Mouse (Mus musculus): ENCODE results near the gene Gm49416. TPM values are rescaled to one million over a fixed set of nuclear protein-coding genes. Genes with fewer than 3 reads are reported as not detected.
"Not testable (repeated sequence)": the region's sequence is repeated elsewhere in the genome, so short reads cannot be mapped to it uniquely, and the experiment has no call there.

The Gm49416 gene
- total RNA-seq, 4 experiments from 2014 or later, result 2.6 to 10.6 (median 6.0) TPM

GRCm38 (mm10) chr19:8880311-8881033 is 8.3 kb upstream of the Gm49416 start, which contains the start of gene Uqcc3:
Gene Uqcc3 (minus strand): TSS chr19:8880923.
- DNase-seq, result peak; percentile 91

GRCm38 (mm10) chr19:8881034-8881392 is 7.7 kb upstream of the Gm49416 start:
- no peak for DNase-seq

- no peak for DNase-seq
Measured at GRCm38 (mm10) chr19:8883616-8884015, 5.1 kb upstream of the Gm49416 start, which contains the start of the genes Lbhd1 and Gm49403. Gene Lbhd1 (plus strand): TSS chr19:8883732. Gene Gm49403 (plus strand): TSS chr19:8883930.

GRCm38 (mm10) chr19:8886916-8887584 is 1.7 kb upstream of the Gm49416 start:
- no peak for DNase-seq

- no peak for DNase-seq
Measured at GRCm38 (mm10) chr19:8887585-8888463, 902 bp upstream of the Gm49416 start.

GRCm38 (mm10) chr19:8892829-8893766 is 4.4 kb downstream of the Gm49416 start, which contains the start of gene Ints5:
Gene Ints5 (plus strand): TSS chr19:8893005.
- peak; percentile 72 for DNase-seq

- DNase-seq, result no peak
Measured at GRCm38 (mm10) chr19:8895397-8895960, 6.8 kb downstream of the Gm49416 start.

GRCm38 (mm10) chr19:8896231-8896630 is 7.5 kb downstream of the Gm49416 start:
- DNase-seq, result not testable (repeated sequence)

GRCm38 (mm10) chr19:8897211-8897864 is 8.6 kb downstream of the Gm49416 start:
- DNase-seq, result peak; percentile 51

- peak; percentile 96 for DNase-seq
Measured at GRCm38 (mm10) chr19:8897865-8898495, 9.3 kb downstream of the Gm49416 start, which contains the start of gene Ganab. Gene Ganab (plus strand): TSS chr19:8898071.

- no peak for DNase-seq
Measured at GRCm38 (mm10) chr19:8898576-8898975, 9.8 kb downstream of the Gm49416 start.

GRCm38 (mm10) chr19:8899079-8899478 is 10.4 kb downstream of the Gm49416 start:
- DNase-seq, result no peak

GRCm38 (mm10) chr19:8903412-8903811 is 14.7 kb downstream of the Gm49416 start:
- DNase-seq, result no peak

- no peak for DNase-seq
Measured at GRCm38 (mm10) chr19:8908531-8908930, 19.8 kb downstream of the Gm49416 start.

- DNase-seq, result no peak
Measured at GRCm38 (mm10) chr19:8911810-8912209, 23.1 kb downstream of the Gm49416 start.

GRCm38 (mm10) chr19:8914212-8914611 is 25.5 kb downstream of the Gm49416 start:
- no peak for DNase-seq

- no peak for DNase-seq
Measured at GRCm38 (mm10) chr19:8919000-8919399, 30.3 kb downstream of the Gm49416 start.

GRCm38 (mm10) chr19:8919684-8920072 is 31.0 kb downstream of the Gm49416 start:
- DNase-seq, result no peak

GRCm38 (mm10) chr19:8920073-8920736 is 31.5 kb downstream of the Gm49416 start, which contains the start of gene B3gat3:
Gene B3gat3 (plus strand): TSS chr19:8920374.
- peak; percentile 95 for DNase-seq
